33 mouse cellular contexts compared by ENCODE assay signal in genomic region chr2:35411640-35412190, GRCm38 (mm10). TPM values are rescaled to one million over a fixed set of nuclear protein-coding genes. Genes with fewer than 3 reads are reported as not detected.
DNase-seq lines count a peak whose midpoint lies in the region; ATAC-seq and TF ChIP-seq lines count a peak whose summit lies in the region.
"Had no signal": no experiment of that assay in that cellular context is flagged by ENCODE, and none has a peak within 500 bp of the region (broad histone marks: within the 10 kb centered on the region; RNA-seq: fewer than 3 reads in every experiment).

No protein-coding gene starts in this region.

- TF ChIP-seq POLR2A in lung, adult 2 months (IDR thresholded peaks at IDR 0.05; ENCODE audit: borderline replicate concordance, extremely low read depth, low read depth, low read length), result no peak

- H3K4me1 ChIP-seq in heart, embryonic 16.5 days (ENCODE audit: control insufficient read depth, insufficient read depth, low read length), result peaks cover 11% of the 10 kb centered on the region; the same call in 1 of the 2 replicates
- peaks cover 12% of the 10 kb centered on the region; the same call in 1 of the 2 replicates for H3K4me1 ChIP-seq in heart, embryonic 11.5 days (ENCODE audit: control insufficient read depth, insufficient read depth, low read length)
- H3K4me1 ChIP-seq in lung, adult 2 months (ENCODE audit: control insufficient read depth, insufficient read depth, low read length), result peaks cover 8% of the 10 kb centered on the region
- H3K4me1 ChIP-seq: embryonic facial prominence, embryonic 13.5 days; forebrain, embryonic 10.5 days; forebrain, embryonic 15.5 days; hindbrain, embryonic 15.5 days; intestine, embryonic 15.5 days; neural tube, embryonic 13.5 days had no signal

- 0 out of 2 replicates have a peak, but pooled peaks have one; percentile 12 for ATAC-seq in heart, embryonic 16.5 days (replicated peaks; ENCODE audit: extremely low read depth, insufficient read depth, low FRiP score)
- ATAC-seq in heart, embryonic 11.5 days (replicated peaks; ENCODE audit: insufficient number of reproducible peaks, low FRiP score, low TSS enrichment), result no peak
- ATAC-seq in CD4-positive, CD25-positive, alpha-beta regulatory T cell, adult 4 months, result peak; percentile 50
- peak; percentile 44 for ATAC-seq in inflammation-experienced regulatory T-cells, adult 6 months
- ATAC-seq: forebrain, embryonic 15.5 days; intestine, embryonic 15.5 days; midbrain, embryonic 16.5 days; Patski had no signal

- no peaks in the 10 kb centered on the region for H3K9me3 ChIP-seq in heart, embryonic 16.5 days (replicated peaks; ENCODE audit: control insufficient read depth, low read length)
- no peaks in the 10 kb centered on the region for H3K9me3 ChIP-seq in heart, embryonic 11.5 days (replicated peaks; ENCODE audit: control insufficient read depth, low read length)
- H3K9me3 ChIP-seq: embryonic facial prominence, embryonic 13.5 days; forebrain, embryonic 10.5 days; forebrain, embryonic 15.5 days; G1E; hindbrain, embryonic 10.5 days; hindbrain, embryonic 15.5 days; intestine, embryonic 15.5 days; neural tube, embryonic 13.5 days had no signal

- no peak overlapping the region for H3K27ac ChIP-seq in heart, embryonic 16.5 days (ENCODE audit: low read length)
- no peak overlapping the region for H3K27ac ChIP-seq in heart, embryonic 11.5 days (ENCODE audit: low read depth, low read length)
- H3K27ac ChIP-seq: embryonic facial prominence, embryonic 13.5 days; forebrain, embryonic 10.5 days; forebrain, embryonic 15.5 days; hindbrain, embryonic 10.5 days; hindbrain, embryonic 15.5 days; intestine, embryonic 15.5 days; liver, embryonic 14.5 days; neural tube, embryonic 13.5 days had no signal

- 60% methylated on average over 10 of the region's 10 CpGs for WGBS in heart, embryonic 16.5 days
- 59% methylated on average over 10 of the region's 10 CpGs for WGBS in heart, embryonic 11.5 days (ENCODE audit: insufficient replicate concordance)
- 51% methylated on average over 10 of the region's 10 CpGs for WGBS in lung, adult 2 months

- H3K4me2 ChIP-seq in heart, embryonic 16.5 days (ENCODE audit: low read depth, low read length), result no peak overlapping the region
- H3K4me2 ChIP-seq in heart, embryonic 11.5 days, result no peak overlapping the region
- H3K4me2 ChIP-seq: embryonic facial prominence, embryonic 13.5 days; forebrain, embryonic 15.5 days; hindbrain, embryonic 15.5 days; intestine, embryonic 15.5 days; lung, embryonic 14.5 days; neural tube, embryonic 13.5 days had no signal

- peaks cover 12% of the 10 kb centered on the region for H3K36me3 ChIP-seq in heart, embryonic 16.5 days (ENCODE audit: control insufficient read depth, insufficient read depth)
- no peaks in the 10 kb centered on the region for H3K36me3 ChIP-seq in heart, embryonic 11.5 days (ENCODE audit: control insufficient read depth, insufficient read depth, low read length)
- H3K36me3 ChIP-seq: forebrain, embryonic 10.5 days; forebrain, embryonic 15.5 days; hindbrain, embryonic 10.5 days; hindbrain, embryonic 15.5 days; intestine, embryonic 15.5 days; neural tube, embryonic 13.5 days had no signal

- TF ChIP-seq CTCF in lung, adult 2 months (IDR thresholded peaks at IDR 0.05; ENCODE audit: insufficient read depth, low read length), result no peak

- no peak overlapping the region for H3K9ac ChIP-seq in heart, embryonic 16.5 days (ENCODE audit: low read length)
- H3K9ac ChIP-seq in heart, embryonic 11.5 days (ENCODE audit: low read depth, low read length), result no peak overlapping the region
- H3K9ac ChIP-seq: embryonic facial prominence, embryonic 13.5 days; forebrain, embryonic 15.5 days; hindbrain, embryonic 15.5 days; intestine, embryonic 15.5 days; liver, embryonic 14.5 days; lung, embryonic 14.5 days; neural tube, embryonic 13.5 days had no signal

- no peaks in the 10 kb centered on the region for H3K27me3 ChIP-seq in heart, embryonic 16.5 days (ENCODE audit: control insufficient read depth, insufficient read depth, low read length)
- H3K27me3 ChIP-seq in heart, embryonic 11.5 days (ENCODE audit: control insufficient read depth, insufficient read depth, low read length), result no peaks in the 10 kb centered on the region
- H3K27me3 ChIP-seq: embryonic facial prominence, embryonic 13.5 days; forebrain, embryonic 15.5 days; hindbrain, embryonic 15.5 days; intestine, embryonic 15.5 days; neural tube, embryonic 13.5 days; Patski had no signal

- H3K4me3 ChIP-seq in heart, embryonic 16.5 days (ENCODE audit: low read length), result no peak overlapping the region
- no peak overlapping the region for H3K4me3 ChIP-seq in heart, embryonic 11.5 days (ENCODE audit: low read depth, low read length)
- H3K4me3 ChIP-seq in lung, adult 2 months (replicated peaks; ENCODE audit: extremely low read depth, low read depth, low read length), result no peak overlapping the region
- H3K4me3 ChIP-seq: embryonic facial prominence, embryonic 13.5 days; forebrain, embryonic 10.5 days; forebrain, embryonic 15.5 days; hindbrain, embryonic 10.5 days; hindbrain, embryonic 15.5 days; intestine, embryonic 15.5 days; neural tube, embryonic 13.5 days had no signal

- peak; percentile 24 for DNase-seq in lung, postnatal 36 days
- DNase-seq in lung, adult 2 months, result no peak
- DNase-seq in kidney, postnatal 10 days, result no peak
- DNase-seq in kidney, adult 8-10 months, result no peak
- DNase-seq: adrenal gland, postnatal 14 days; cerebellum, adult 11-12 months; cerebellum, adult 9-11 months; gastrocnemius, postnatal 25 days; heart, postnatal 10 days; kidney, postnatal 4 days; layer of hippocampus, postnatal 36 days; left cerebral cortex, postnatal 4 days; lung, embryonic 14.5 days; right cerebral cortex, postnatal 4 days had no signal

RNA-seq across cellular contexts. Expression of gene 4930402F06Rik, which starts 14.7 kb away (rescaled TPM):
- polyA plus RNA-seq in heart, embryonic 16.5 days (2015; fragmentation: Nextera tagmentation; extraction: Ambion mirVana), result not detected in 2 replicates
- polyA plus RNA-seq in heart, embryonic 11.5 days (2014; fragmentation: Nextera tagmentation; extraction: Ambion mirVana), result not detected in 2 replicates
- polyA plus RNA-seq in lung, adult 2 months (2012; rRNA removed), result not detected in 2 replicates
- not detected for polyA plus RNA-seq in CD4-positive, CD25-positive, alpha-beta regulatory T cell, adult 4 months (2017; shearing (Covaris generic))
- not detected for polyA plus RNA-seq in inflammation-experienced regulatory T-cells, adult 6 months (2017; shearing (Covaris generic))
- polyA plus RNA-seq: embryonic facial prominence, embryonic 13.5 days; forebrain, embryonic 10.5 days; forebrain, embryonic 15.5 days; frontal cortex, adult 2 months; G1E; hindbrain, embryonic 10.5 days; hindbrain, embryonic 15.5 days; intestine, embryonic 15.5 days; kidney, embryonic 16.5 days; limb, embryonic 14.5 days; liver, embryonic 14.5 days; lung, embryonic 14.5 days; midbrain, embryonic 16.5 days; neural tube, embryonic 13.5 days; Patski; stomach, embryonic 14.5 days had no signal

RNA-seq across cellular contexts. Expression of gene 4930568D16Rik, which starts 44.2 kb away (rescaled TPM):
- polyA plus RNA-seq in heart, embryonic 16.5 days (2015; fragmentation: Nextera tagmentation; extraction: Ambion mirVana), result not detected in 2 replicates
- not detected in 2 replicates for polyA plus RNA-seq in heart, embryonic 11.5 days (2014; fragmentation: Nextera tagmentation; extraction: Ambion mirVana)
- polyA plus RNA-seq in lung, adult 2 months (2012; rRNA removed), result not detected in 2 replicates
- polyA plus RNA-seq in CD4-positive, CD25-positive, alpha-beta regulatory T cell, adult 4 months (2017; shearing (Covaris generic)), result not detected
- not detected for polyA plus RNA-seq in inflammation-experienced regulatory T-cells, adult 6 months (2017; shearing (Covaris generic))
- polyA plus RNA-seq: embryonic facial prominence, embryonic 13.5 days; forebrain, embryonic 10.5 days; forebrain, embryonic 15.5 days; frontal cortex, adult 2 months; G1E; hindbrain, embryonic 10.5 days; hindbrain, embryonic 15.5 days; intestine, embryonic 15.5 days; kidney, embryonic 16.5 days; limb, embryonic 14.5 days; liver, embryonic 14.5 days; lung, embryonic 14.5 days; midbrain, embryonic 16.5 days; neural tube, embryonic 13.5 days; Patski; stomach, embryonic 14.5 days had no signal

RNA-seq across cellular contexts. Expression of gene Ggta1, which starts 51.3 kb away (rescaled TPM):
- polyA plus RNA-seq in heart, embryonic 16.5 days (2015; fragmentation: Nextera tagmentation; extraction: Ambion mirVana), result 28.6 and 30.9 TPM in 2 replicates
- polyA plus RNA-seq in heart, embryonic 11.5 days (2014; fragmentation: Nextera tagmentation; extraction: Ambion mirVana), result 38.1 and 42.1 TPM in 2 replicates
- polyA plus RNA-seq in lung, adult 2 months (2012; rRNA removed), result 17.8 and 24.4 TPM in 2 replicates
- 10 to 100 TPM; 19.3 to 28.4 TPM for polyA plus RNA-seq in CD4-positive, CD25-positive, alpha-beta regulatory T cell, adult 4 months (2017; shearing (Covaris generic))
- polyA plus RNA-seq in inflammation-experienced regulatory T-cells, adult 6 months (2017; shearing (Covaris generic)), result 10 to 100 TPM; 17.5 to 19.2 (median 18.0) TPM
